Mouse (Mus musculus) limb, embryonic 14.5 days (tissue): Measurements from ENCODE around the gene Mid2. TPM values are rescaled to one million over a fixed set of nuclear protein-coding genes. Genes with fewer than 3 reads are reported as not detected.

Source experiments
- ATAC-seq: fragments of 200-750 bp; cut with Nextera tagmentation; 2 replicates; pipeline ENCODE4 v1.8.0; 2017; ENCODE audit warnings: low read depth, moderate number of reproducible peaks, moderate TSS enrichment; ENCODE audit not compliant: low FRiP score
- DNase-seq: peaks from one replicate; pipeline ENCODE4 v3.0.0-alpha.2; 2015; ENCODE audit warnings: low spot score
- H3K27ac ChIP-seq: fragments of 300-500 bp; sonication (generic); replicated peaks from 2 replicates; pipeline ENCODE4 v1.5.1; 2014; ENCODE audit warnings: low read depth, mild to moderate bottlenecking, low read length, moderate library complexity, mixed read lengths
- H3K27me3 ChIP-seq: fragments of 300-500 bp; sonication (generic); 2 replicates; pipeline ENCODE4 v1.6.1; 2014; ENCODE audit warnings: low read length, mixed read lengths; ENCODE audit not compliant: control insufficient read depth, insufficient read depth
- H3K36me3 ChIP-seq: fragments of 300-500 bp; sonication (generic); 2 replicates; pipeline ENCODE4 v1.6.1; 2014; ENCODE audit warnings: mild to moderate bottlenecking, low read length, moderate library complexity, mixed read lengths; ENCODE audit not compliant: control insufficient read depth, insufficient read depth
- H3K4me1 ChIP-seq: fragments of 300-500 bp; sonication (generic); 2 replicates; pipeline ENCODE4 v1.6.1; 2014; ENCODE audit warnings: antibody characterized with exemption, low read length, mixed read lengths; ENCODE audit not compliant: control insufficient read depth, insufficient read depth
- H3K4me2 ChIP-seq: fragments of 300-500 bp; sonication (generic); replicated peaks from 2 replicates; pipeline ENCODE4 v1.6.1; 2014; ENCODE audit warnings: low read depth, mild to moderate bottlenecking, low read length, moderate library complexity; ENCODE audit not compliant: severe bottlenecking
- H3K4me3 ChIP-seq: fragments of 300-500 bp; sonication (generic); replicated peaks from 2 replicates; pipeline ENCODE4 v1.5.1; 2014; ENCODE audit warnings: low read length
- H3K9ac ChIP-seq: fragments of 300-500 bp; sonication (generic); 2 replicates; pipeline ENCODE4 v1.6.1; 2014; ENCODE audit warnings: mild to moderate bottlenecking, low read depth, low read length, moderate library complexity; ENCODE audit not compliant: severe bottlenecking
- H3K9me3 ChIP-seq: fragments of 300-500 bp; sonication (generic); 2 replicates; pipeline ENCODE4 v1.6.1; 2016; ENCODE audit warnings: low read length; ENCODE audit not compliant: control insufficient read depth
- POLR2A ChIP-seq: fragments of 200-500 bp; IDR thresholded peaks from 2 replicates; pipeline ENCODE4 v1.8.0; 2012; ENCODE audit warnings: inconsistent platforms, mild to moderate bottlenecking, moderate library complexity, borderline replicate concordance; ENCODE audit not compliant: insufficient read depth, insufficient read length; ENCODE audit errors: extremely low read depth
- WGBS: fragments of 180-500 bp; shearing (Covaris S2); extraction: QIAGEN DNeasy Blood & Tissue Kit; methylation state at CpG from one replicate; pipeline ENCODE4 v1.1.7; 2014; 5-methylcytosine and 5-hydroxymethylcytosine counted together
- polyA plus RNA-seq, 2 experiments: library from polyadenylated mRNA; depleted of rRNA in 1 of 2; stranded (reverse) in 1 of 2; unstranded in 1 of 2; fragments of >200 nt; fragmentation: Nextera tagmentation in 1 of 2; extraction: Ambion mirVana in 1 of 2; gene quantifications; 2 replicates each; pipeline versions ENCODE4 v1.2.1 to v1.2.3; 2012 to 2014

The Mid2 gene
- polyA plus RNA-seq, 2 experiments: 7.4 TPM

- DNase-seq: no peak
- Histone ChIP-seq H3K9me3 (no peaks in the 10 kb centered on the region), H3K4me1 (no peaks in the 10 kb centered on the region), H3K27ac (no peak within 1 kb of the TSS), H3K4me2 (no peak within 1 kb of the TSS), H3K4me3 (no peak within 1 kb of the TSS), H3K27me3 (no peaks in the 10 kb centered on the region), H3K36me3 (no peaks in the 10 kb centered on the region), H3K9ac (no peak within 1 kb of the TSS)
- no peak for TF ChIP-seq POLR2A
- WGBS: 95% methylated on average over 22 of the region's 22 CpGs
- ATAC-seq: no peak
Measured at GRCm38 (mm10) chrX:140813312-140814006, 149.1 kb downstream of the Mid2 start, which contains the start of gene Tex13b. TSS of gene Tex13b (minus strand) at chrX:140813433.

Other genes with a start within 250 kb of the Mid2 start
- gene Prps1, start 208.0 kb upstream of the Mid2 start, polyA plus RNA-seq (2012; rRNA removed): 25.4 and 27.5 TPM in 2 replicates
- gene Prps1, start 208.0 kb upstream of the Mid2 start, polyA plus RNA-seq (2014; fragmentation: Nextera tagmentation; extraction: Ambion mirVana): 45.1 and 48.5 TPM in 2 replicates
- gene Tsc22d3, start 63.9 kb upstream of the Mid2 start, polyA plus RNA-seq (2012; rRNA removed): 52.9 and 57.5 TPM in 2 replicates
- gene Tsc22d3, start 63.9 kb upstream of the Mid2 start, polyA plus RNA-seq (2014; fragmentation: Nextera tagmentation; extraction: Ambion mirVana): 96.0 and 104 TPM in 2 replicates
- not detected in 2 replicates for gene Tex13b, start 148.8 kb downstream of the Mid2 start, polyA plus RNA-seq (2012; rRNA removed)
- gene Tex13b, start 148.8 kb downstream of the Mid2 start, polyA plus RNA-seq (2014; fragmentation: Nextera tagmentation; extraction: Ambion mirVana): not detected in 2 replicates
- not detected in 2 replicates for gene Vsig1, start 243.0 kb downstream of the Mid2 start, polyA plus RNA-seq (2012; rRNA removed)
- gene Vsig1, start 243.0 kb downstream of the Mid2 start, polyA plus RNA-seq (2014; fragmentation: Nextera tagmentation; extraction: Ambion mirVana): not detected in 2 replicates